Mouse (Mus musculus): ENCODE data around the gene Tns1.

DNA sequence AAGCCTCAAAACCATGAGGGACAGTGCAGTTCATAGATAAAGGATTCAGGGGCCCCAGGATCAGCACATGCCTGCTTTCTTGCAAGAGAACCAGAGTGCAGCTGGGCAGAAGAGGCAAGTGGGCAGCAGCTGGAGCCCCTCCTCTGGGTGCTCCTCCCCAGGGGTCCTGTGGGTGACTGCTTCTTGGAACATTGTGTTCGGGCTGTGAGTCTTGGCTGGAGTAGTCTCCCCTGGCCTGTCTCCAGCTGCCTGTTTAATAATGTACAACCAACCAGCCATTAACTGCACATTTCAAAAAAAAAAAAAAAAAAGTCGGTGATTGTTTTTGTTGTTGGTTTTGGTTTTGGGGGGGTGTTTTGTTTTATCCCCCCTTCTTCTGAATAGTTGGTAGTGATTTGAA is 76.9 kb downstream of the Tns1 start:
- TF ChIP-seq GATA1 (IDR thresholded peaks at IDR 0.05; ENCODE audit: borderline replicate concordance, low read length) (no peak), FLI1 (IDR thresholded peaks at IDR 0.05; ENCODE audit: low read length) (no peak)

All from megakaryocyte, embryonic 14.5 days (primary cell).